Mouse (Mus musculus): ENCODE data around the gene Slc6a6.

Slc6a6 gene

DNA sequence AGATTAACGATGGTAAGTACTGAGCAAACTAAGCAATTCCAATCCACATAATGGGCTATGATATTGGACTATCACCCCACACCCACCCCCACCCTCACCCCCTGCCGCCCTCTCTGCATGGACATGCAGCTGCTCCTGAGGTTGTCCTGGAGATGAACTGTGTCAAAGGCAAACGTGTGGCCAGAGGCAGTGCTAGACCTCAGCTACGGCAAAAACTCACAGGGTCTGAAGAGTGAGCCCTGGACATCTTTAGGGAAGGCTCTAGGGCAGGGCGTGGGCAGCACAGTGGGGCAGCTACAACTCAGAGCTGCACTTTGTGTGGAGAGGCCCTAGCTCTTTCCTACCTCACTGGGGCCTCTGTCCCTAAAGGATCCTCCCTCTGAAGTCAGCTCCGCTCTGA is 13.6 kb upstream of the Slc6a6 start:
- no peak for DNase-seq

DNA sequence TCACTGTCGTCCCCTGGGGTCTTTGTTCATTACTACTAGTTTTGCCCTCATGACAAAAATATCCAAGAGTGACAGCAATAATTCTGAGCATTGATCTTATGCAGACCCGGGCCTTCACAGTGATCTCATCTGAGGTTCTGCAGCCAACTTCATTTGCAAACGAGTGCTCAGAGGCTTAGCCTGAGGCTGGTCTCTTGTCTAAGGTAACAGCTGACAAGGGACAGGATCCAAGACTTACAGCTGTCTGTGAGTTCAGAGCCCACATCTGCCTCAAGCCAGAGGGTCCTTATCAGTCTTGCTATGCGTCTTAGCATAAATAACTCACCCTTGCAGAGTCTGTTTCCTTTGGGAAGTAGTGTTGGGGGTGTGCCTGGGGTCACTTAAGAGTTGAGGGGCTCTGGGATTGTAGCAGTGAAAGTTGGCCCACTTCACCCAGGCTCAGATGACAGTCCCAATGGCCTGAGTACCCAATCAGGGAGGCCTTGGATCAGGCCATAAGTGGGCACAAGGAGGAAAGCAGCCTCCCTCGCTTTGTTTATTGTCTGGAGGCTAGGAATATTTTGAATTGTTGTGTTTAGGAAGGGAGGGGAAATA is 9.0 kb upstream of the Slc6a6 start:
- no peak for DNase-seq

DNA sequence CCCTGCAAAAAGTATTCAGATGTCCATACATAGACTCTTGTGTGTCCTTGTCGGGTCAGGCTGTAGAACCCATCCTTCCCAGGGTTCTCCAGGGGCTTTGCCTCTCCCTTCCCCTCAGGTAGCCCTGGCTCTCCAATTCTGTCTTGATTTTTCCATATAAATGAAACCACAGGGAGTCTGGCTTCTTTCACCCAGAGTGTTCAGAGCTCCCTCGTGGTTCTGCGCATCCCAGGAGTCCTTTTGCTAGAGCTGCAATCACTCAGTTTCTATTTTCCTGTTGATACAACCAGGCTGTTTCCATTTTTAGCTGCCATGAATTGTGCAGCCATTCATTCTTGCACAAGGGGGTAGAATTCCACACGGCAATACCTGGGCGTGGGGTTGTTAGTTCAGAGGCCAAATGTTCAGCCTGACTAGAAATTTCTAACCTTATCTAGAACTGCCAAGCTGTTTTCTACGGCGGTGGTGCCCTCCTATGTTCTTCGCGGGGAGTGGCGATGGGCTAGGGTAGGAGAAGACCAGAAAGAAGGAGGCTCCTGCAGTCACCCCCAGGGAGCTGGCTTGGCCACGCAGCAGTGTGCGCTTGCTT is 5.3 kb upstream of the Slc6a6 start:
- no peak for DNase-seq

DNA sequence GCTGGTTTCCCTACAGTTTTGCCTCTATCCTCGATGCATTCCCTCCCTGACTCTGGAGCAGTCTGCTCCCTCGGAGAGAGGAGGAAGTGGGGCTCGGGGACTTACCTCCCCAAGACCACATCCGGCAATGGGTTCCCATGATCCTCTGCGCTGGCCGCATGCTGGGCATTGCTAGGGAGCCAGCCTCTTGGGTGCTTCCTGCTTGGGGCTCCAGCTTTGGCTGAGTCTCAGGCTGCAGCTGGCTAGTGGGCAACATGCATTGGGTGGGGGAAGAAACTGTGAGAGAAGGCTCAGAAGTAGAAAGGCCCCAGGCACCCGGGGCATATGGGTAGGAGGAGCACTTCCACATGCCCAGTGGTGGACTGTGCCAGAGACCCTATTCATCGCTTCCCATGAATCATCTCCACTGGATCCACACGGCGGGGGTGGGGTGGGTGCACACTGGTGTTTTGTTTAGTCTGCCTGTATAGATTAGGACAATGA is 4.7 kb upstream of the Slc6a6 start:
- DNase-seq, result peak; percentile 60

DNA sequence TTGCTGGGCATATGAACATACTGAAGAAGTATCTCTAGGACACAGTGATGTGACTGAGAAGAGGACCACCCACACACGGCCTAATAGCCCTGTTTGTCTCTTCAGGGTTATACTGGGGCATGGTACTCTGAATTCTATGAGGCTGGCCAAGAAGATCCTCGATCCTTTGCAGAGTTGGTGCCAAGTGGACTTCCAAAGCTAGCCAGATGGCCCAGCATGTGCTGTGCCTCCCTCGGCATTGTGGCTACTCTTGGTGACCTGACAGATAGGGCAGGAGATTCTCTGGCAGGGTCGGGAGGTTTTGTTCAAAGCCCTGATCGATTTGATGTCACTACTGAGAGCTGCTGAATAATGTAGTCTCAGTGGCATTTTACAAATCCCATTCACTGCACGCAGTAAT is 4.1 kb upstream of the Slc6a6 start:
- peak; percentile 62 to 77 for DNase-seq

DNA sequence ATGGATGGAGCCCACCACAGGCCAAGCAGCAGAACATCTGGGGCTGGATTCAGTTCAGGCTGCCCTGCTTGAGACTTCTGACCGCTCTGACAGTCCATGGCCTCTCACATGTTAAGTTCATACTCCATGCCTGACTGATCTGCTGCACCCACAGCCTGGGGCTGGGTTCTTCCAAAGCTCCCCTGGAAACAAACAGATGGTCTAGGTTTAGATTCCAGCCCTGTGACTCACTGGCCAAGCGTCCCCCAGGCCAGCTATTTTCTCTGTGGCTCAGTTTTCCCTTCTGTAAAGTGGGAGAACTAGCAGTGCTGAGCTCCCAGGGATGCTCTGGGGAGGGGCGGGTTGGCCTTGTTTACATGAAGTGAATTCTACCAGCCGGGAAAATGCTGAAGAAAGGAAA is 2.0 kb upstream of the Slc6a6 start:
- DNase-seq, result no peak

DNA sequence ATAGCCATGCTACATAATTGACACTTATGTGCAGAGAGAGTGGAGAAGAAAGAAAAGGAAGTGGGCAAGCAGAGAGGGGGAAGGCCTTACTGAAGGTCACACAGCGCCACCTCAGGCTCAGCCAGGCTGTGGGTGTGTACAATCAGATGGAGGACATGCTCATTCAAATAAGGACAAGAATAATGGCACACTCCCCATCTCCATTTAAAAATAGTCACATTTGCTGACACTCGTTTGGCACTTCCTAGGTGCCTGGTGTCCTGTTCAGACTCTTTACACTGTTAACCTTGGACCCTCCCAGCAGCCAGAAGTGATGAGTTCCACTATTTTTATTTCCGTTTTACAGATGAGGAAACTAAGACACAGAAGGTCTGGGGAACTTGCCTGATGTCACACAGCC is 732 bp upstream of the Slc6a6 start:
- DNase-seq, result no peak

DNA sequence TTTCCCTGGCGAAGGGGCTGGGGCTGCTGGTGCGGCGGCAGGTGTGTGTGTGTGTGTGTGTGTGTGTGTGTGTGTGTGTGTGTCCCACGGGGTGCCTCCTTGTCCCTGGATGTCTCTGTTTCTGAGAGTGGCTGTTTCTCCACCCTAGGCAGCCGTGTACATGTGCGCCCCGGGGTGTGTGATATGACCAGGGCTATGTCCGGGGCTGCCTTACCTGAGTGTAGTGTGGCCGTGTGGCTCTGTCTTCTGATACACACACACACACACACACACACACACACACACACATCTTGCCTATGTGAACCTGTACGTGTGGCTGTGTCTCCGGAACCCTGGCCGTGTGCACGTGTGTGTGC is 599 bp downstream of the Slc6a6 start:
- DNase-seq, result peak in 1 of 2 experiments; percentile 68

DNA sequence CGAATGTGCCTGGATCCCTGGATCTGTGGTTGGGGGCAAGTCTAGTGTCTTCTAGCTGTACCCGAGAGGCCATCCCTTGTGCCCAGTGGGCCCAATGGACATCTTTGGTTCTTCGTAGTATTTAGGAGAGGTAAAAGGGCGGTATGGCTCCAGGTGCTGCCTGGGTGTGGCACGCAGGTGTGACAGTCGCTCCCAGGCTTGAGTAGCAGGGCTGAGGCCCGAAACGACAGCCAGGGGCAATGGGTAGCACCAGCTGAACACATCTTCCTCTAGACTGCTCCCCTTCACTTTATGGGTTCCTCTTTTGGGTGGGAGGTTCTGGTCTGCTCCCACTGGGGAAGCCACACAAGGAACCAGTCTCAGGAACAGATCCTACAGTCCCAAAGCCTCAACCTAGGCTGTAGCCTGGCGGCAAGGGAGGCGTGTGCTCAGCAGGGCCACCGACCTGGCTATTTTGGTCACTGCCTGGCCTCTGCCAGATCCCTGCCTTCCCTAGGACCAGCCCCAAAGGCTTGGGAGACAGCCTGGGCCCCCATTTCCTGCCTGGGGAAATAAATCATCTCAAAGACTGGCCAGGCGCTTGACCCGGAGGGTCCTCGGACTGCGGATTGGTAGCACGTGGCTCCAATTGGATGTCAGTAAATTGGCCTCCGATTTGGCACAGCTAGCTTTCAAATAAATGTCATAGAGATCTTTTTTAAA is 1.1 kb downstream of the Slc6a6 start:
- DNase-seq, result peak; percentile 50 to 67

DNA sequence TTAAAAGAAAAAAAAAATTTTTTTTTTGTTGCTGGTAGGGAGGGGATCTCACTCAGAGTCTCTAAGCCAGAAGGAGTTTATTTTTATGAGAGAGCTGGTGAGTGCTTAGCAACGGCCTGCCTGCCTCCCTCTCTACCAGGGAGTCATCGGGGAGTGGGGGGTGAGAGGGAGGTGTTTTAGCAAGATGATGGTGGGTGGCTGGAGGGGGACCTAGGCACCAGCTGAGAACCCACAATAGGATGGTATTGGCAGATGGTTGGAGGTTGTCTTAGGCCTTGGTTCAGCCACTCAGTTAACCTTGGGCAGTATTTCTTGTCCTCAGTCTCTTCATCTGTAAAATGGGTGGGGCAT is 1.7 kb downstream of the Slc6a6 start:
- no peak for DNase-seq

DNA sequence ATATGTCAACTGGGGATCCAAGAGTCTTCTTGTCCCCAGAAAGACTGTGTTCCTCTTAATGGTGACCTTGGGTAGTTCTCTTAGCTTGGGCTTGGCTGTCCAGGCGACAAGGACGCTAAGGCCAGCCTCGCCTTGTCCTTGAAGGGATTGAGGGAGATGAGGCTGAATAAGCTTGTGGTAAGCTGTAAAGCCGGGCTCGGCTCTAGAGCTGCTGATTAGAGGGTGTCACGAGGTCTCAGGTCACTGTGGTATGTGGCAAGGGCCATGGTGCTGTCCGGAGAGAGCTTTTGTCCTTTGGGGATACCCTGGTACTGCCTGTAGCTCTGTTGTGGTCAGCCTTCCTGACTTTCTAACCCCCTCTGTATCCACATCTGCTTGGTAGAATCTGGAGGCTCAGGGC is 2.0 kb downstream of the Slc6a6 start:
- no peak for DNase-seq

DNA sequence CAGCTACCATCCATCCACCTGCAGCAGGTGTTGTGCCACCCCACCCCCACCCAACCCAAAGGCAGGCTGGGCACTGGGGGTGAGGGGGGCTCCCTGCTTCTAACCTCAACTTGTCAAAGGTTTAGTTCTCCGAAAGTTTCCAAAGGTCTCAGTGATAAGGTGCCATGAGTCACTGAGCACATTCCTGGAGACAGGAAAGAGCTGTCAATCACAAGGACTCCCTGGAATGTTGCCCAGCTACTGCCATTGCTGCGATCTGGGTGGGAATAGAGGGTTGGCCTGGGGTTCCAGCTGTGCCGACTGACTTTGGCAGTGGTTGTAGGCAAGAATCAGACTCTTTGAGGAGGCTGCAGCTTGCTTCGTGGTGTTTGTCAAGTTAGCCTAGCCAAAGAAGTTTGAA is 2.7 kb downstream of the Slc6a6 start:
- DNase-seq, result peak; percentile 42 to 49

DNA sequence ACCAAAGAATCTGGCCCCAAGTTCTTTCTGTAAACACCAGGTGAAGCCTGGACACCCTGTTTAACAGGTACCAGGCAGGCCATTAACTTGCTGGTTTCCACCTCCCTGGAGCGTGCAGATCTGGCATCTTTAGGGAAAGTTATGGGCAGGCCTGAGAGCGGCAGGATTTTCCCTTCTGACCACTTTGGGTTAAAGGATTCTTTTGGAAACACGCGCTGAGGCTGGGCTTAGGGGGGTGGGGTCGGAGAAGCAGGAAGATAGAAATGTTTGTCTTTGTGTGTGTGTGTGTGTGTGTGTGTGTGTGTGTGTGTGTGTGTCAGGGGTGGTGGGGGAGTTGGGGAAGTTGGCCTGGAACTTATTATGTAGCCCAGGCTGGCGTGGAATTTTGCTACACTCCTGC is 4.2 kb downstream of the Slc6a6 start:
- no peak for DNase-seq

DNA sequence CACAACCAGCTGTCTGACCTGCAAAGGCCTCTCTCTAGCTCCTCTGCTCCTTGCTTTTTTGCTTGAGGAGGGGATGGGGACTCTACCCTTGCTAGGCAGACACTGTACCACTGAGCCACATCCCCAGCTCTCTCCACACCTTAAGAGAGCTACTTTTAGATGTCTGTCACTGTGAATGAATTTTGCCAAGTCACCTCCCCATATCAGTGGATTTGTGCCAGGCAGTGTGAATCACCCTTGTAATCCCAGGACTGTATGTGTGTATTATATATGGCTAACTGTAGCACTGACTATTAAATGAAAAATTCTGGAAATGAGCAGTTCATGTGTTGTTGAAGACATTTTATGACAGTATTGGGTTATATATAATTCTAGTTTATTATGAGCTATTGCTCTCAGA is 5.4 kb downstream of the Slc6a6 start:
- DNase-seq, result no peak

DNA sequence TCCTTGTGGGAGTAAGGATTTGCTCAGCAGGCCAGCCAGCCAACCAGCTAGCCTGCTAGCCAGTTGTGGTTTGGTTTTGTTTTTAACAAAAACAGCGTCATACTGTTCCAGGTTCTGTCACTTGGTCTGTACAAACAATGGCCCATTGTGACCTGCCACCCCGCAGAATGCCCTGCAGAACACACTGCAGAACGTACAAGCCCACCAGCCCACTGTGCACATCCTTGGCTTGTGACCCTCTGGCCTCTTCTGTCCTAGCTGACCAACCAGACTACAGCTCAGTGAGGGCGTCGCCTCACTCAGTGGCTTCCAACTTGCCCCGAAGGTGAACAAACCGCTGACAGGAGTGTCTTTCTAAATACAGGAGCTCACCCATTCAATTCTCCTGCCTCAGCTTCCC is 6.4 kb downstream of the Slc6a6 start:
- no peak for DNase-seq

DNA sequence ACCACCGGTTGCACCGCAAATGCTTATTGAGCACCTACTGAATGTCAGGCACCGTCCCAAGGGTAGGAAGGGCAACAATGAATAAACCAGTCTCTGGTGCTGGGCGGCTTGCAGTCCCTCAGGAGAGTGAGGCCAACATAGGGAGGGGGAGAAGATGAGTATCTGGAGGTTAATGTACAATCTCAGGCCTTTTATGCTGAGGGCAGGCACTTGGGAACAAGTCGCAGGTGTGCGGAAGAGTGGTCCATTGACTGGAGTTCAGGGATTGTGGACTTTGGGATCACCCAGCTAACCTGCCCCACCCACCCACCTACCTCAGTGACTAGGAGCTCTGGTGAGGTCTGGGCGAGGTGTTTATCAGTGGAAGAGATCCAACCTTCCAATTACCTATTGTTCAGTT is 6.8 kb downstream of the Slc6a6 start:
- no peak for DNase-seq

DNA sequence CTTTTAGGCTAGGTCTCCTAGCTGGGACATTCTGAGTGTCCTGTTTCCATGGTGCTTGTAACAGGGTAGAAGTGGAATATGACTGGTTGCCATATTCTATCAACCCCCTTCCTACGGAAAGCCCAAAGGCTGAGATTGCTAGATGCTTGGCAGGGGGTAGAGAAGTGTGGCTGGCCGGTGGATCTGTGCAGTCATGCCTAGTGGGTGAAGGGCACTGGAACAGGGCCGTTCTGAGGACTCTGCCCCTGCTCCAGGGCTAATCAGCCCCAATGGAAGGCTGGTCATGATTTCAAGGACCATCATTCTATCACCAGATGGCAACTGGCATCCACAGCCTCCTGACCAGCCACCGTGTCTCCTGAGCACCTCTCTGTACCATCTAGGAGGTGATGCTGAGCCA is 7.7 kb downstream of the Slc6a6 start:
- DNase-seq, result no peak

DNA sequence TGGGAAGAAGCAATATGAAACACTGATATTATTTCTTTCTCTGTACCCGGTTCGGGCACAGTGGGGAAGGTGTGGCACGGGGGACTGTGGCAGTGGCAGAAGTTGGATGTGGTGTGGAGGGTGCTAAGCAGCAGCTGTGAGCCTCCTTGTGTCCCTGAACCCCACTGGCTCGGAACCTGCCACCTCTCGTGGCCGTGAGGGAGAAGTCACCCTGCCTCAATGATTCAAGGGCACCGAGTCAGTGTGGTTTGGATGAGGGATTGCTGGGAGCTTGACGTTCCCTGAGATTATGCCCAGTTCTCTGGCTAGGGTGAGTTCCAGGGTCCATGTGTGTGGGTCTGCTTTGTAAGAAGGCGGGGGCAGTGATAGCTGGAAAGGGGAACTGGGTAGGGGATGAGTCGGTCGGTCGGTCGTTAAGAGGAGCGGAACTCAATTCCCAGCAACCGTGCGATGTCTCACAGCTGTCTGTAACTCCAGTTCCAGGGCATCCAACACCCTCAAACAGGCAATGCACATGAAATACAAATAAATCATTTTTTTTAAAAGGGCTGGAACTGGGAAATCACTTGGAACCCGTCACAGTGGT is 9.5 kb downstream of the Slc6a6 start:
- DNase-seq, result no peak

DNA sequence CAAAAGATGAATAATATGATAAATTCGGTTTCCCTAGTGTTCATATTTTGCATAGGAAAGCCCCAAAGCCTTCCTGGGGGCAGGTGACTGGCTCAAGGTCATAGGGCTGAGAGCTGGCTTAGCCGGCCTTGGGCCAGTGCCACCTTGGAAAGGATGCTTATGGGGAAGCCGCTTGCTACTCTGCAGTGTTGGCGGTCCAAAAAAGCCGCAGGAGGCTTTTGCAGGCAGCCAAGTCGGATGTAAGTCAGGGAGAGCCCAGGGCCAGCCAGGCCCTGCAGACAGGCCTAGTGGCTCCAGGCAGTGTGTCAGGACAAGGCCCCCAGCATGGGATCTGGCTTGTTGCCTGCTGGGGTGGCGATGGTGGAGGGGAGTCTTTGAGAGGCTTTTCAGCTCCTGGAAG is 10.8 kb downstream of the Slc6a6 start:
- DNase-seq, result peak; percentile 96 to 98

DNA sequence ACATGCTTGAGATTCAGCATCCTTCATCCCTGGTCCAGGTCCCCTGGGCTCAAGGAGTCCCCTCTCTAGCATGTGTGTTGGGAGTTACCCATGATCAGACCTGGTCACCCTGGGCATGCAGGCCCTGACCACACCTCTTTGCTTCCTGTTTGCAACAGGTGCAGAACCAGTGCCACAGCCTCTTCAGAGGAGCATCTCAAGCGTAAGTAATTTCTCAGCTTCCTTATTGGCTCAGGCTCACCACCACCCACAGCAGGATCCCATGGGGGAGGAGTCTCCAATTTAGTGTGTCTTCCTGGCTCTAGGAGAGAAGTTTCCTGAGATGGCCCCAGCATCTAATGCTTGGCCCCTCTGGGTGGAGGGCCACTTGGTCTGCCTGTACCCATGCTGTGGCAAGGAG is 15.0 kb downstream of the Slc6a6 start:
- no peak for DNase-seq

DNA sequence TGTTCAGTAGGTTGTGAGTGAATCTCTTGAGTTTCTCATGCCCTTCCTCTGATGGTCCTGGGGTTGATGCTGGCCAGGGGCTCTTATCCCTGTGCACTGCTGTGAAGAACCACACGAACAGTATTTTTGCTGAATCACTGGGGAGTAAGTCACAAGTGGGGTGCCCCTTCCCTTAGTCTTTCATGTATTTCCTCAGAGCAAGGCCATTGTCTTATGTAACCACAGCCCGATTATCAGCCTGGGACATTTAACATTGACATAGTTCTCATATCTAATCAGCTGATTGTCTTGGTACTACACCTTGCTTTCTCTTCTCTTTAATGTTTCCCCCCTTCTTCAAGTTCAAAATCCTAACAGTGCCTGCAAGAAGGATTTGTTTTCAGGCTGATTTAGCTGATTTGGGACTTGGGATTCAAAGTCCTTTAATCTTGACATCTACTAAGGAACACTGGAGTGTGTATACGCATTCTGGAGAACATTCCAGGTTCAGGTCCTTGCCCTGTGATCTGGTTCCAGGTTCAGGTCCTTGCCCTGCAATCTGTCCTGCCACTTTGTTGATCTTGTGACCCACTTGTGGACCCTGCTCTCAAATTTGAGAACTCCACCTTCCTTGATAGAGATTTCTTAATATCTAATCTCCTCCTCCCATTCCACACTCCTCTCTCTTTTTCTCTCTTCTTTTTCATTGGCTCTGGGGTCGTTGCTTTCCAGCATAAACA is 15.8 kb downstream of the Slc6a6 start:
- no peak for DNase-seq

DNA sequence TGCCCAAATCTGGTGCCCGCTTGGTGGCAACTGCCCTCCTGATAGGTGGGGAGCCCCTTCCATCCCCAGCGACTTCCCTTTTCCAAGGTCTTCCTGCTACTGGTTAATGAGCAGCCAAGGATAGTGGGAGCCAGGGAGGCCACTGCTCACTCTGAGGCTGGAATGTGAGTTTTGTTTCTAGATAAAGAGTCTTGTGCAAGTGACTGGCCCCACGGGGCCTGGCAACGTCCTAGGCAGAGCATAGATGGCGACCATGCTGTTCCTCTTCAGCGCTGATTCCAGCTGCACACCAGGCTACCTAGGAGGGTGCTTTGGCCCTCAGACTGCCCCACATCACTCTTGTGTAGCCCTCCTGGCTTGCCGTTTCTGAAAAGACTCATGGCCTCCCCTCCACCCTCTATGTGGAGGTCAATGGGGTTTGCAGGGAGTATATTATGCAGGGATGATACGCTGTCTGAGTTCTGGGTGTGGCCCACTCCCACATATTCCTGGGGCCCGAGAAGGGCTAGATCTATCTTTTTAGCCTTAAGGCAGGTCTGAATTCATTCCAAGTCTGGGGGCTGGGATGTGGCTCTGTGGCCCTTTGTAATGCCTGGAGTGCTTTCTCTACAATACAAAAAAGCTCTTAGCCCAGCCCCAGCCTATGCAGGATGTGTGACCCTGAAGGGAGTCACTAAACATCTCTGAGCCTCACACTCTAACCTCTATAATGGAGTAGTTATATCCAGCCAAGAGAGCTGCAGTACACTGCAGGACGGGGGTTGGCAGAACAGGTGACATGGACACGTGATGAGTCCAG is 17.2 kb downstream of the Slc6a6 start:
- no peak for DNase-seq

DNA sequence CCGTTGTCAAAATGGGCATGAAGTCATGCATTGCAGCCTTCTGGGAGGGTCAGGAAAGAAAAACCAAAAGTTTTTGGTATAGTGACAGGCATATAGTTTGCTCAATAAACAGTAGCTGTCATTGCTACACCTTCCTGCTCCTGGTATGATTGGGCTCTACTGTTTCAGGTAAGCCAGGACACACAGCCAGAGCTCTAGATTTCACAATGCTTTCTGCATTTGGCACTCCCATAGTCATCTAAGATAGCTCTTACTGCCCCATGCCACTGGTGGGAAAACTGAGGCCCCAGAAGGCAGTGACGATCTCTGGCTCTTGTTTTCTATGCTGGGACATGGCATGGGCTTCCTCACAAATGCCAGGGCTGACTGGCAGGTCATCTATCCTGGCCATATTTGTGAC is 19.6 kb downstream of the Slc6a6 start:
- no peak for DNase-seq

All from cerebellum, postnatal 14 days (tissue).